ENCODE assay signal across 25 mouse cellular contexts in the genomic region with DNA sequence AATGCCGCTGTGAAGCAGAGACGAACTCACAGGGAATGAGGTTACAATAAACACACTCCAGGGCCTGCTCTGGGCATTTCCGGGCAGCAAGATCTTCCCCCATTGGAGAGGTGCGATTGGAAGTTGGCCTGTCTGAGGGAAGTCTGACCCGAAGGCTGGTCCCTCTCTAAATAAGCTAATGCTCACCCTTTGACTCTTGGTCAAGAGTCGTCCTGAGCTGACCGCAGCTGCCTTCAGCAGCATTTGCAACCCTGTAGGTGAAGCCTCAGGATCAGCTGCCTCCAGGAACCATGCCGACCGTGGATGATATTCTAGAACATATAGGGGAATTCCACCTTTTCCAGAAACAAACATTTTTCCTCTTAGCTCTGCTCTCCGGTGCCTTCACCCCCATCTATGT. TPM values are rescaled to one million over a fixed set of nuclear protein-coding genes. Genes with fewer than 3 reads are reported as not detected.
DNase-seq lines count a peak whose midpoint lies in the region; ATAC-seq and TF ChIP-seq lines count a peak whose summit lies in the region.
"Had no signal": no experiment of that assay in that cellular context is flagged by ENCODE, and none has a peak within 500 bp of the region (broad histone marks: within the 10 kb centered on the region; RNA-seq: fewer than 3 reads in every experiment).

TSS of gene Slc22a2 (plus strand) at position 142 of the 400 bp plus-strand sequence.

- H3K9me3 ChIP-seq in lung, embryonic 14.5 days (ENCODE audit: low read depth, low read length): no peaks in the 10 kb centered on the region
- H3K9me3 ChIP-seq in midbrain, postnatal 0 days (ENCODE audit: low read length): no peaks in the 10 kb centered on the region
- H3K9me3 ChIP-seq: embryonic facial prominence, embryonic 15.5 days; forebrain, embryonic 10.5 days; heart, embryonic 10.5 days had no signal

- peak; percentile 21 for DNase-seq in lung, embryonic 14.5 days
- DNase-seq in lung, postnatal 36 days: no peak
- DNase-seq in kidney, adult 9 months: peak; percentile 83
- peak; percentile 42 for DNase-seq in kidney, postnatal 10 days
- DNase-seq in yolk sac, embryonic 10.5 days (ENCODE audit: low spot score): peak; percentile 36
- DNase-seq in spleen, adult 18-20 months: no peak
- no peak for DNase-seq in gastrocnemius, adult 8-10 months (ENCODE audit: low spot score in 2 of 2)
- DNase-seq in midbrain, postnatal 0 days (ENCODE audit: low spot score): no peak
- DNase-seq: adrenal gland, adult 2 months; adrenal gland, postnatal 25 days; cerebellum, adult 18-20 months; cerebellum, adult 9-11 months; cerebellum, postnatal 36 days; gastrocnemius, postnatal 10 days; heart, adult 18-20 months; heart, postnatal 10 days; heart, postnatal 4 days had no signal

- H3K27ac ChIP-seq in lung, embryonic 14.5 days (ENCODE audit: low read depth): no peak within 1 kb of the TSS
- no peak within 1 kb of the TSS for H3K27ac ChIP-seq in midbrain, postnatal 0 days (ENCODE audit: low read depth, low read length)
- H3K27ac ChIP-seq: embryonic facial prominence, embryonic 15.5 days; forebrain, embryonic 10.5 days; heart, embryonic 10.5 days had no signal

- no peak for TF ChIP-seq CTCF in lung, embryonic 14.5 days (IDR thresholded peaks at IDR 0.05; ENCODE audit: low read depth)
- TF ChIP-seq CTCF in midbrain, postnatal 0 days (IDR thresholded peaks at IDR 0.05): no peak

- H3K9ac ChIP-seq in lung, embryonic 14.5 days: no peak within 1 kb of the TSS
- no peak within 1 kb of the TSS for H3K9ac ChIP-seq in midbrain, postnatal 0 days (replicated peaks; ENCODE audit: low read length, poor library complexity, severe bottlenecking)
- H3K9ac ChIP-seq: embryonic facial prominence, embryonic 15.5 days had no signal

- no peak within 1 kb of the TSS for H3K4me3 ChIP-seq in lung, embryonic 14.5 days (ENCODE audit: low read depth, low read length)
- H3K4me3 ChIP-seq in midbrain, postnatal 0 days (ENCODE audit: low read depth, low read length): no peak within 1 kb of the TSS
- H3K4me3 ChIP-seq: embryonic facial prominence, embryonic 15.5 days; erythroblast, embryonic 14.5 days; forebrain, embryonic 10.5 days; heart, embryonic 10.5 days had no signal

- no peak within 1 kb of the TSS for H3K4me2 ChIP-seq in lung, embryonic 14.5 days
- H3K4me2 ChIP-seq in midbrain, postnatal 0 days (ENCODE audit: low read depth, low read length, poor library complexity, severe bottlenecking): no peak within 1 kb of the TSS
- H3K4me2 ChIP-seq: embryonic facial prominence, embryonic 15.5 days had no signal

- H3K36me3 ChIP-seq in lung, embryonic 14.5 days (ENCODE audit: insufficient read depth): no peaks in the 10 kb centered on the region
- no peaks in the 10 kb centered on the region for H3K36me3 ChIP-seq in midbrain, postnatal 0 days (ENCODE audit: insufficient read depth, low read length)
- H3K36me3 ChIP-seq: embryonic facial prominence, embryonic 15.5 days; forebrain, embryonic 10.5 days; heart, embryonic 10.5 days had no signal

- H3K4me1 ChIP-seq in lung, embryonic 14.5 days (ENCODE audit: insufficient read depth): peaks cover 5% of the 10 kb centered on the region; the same call in 1 of the 2 replicates
- H3K4me1 ChIP-seq in midbrain, postnatal 0 days (ENCODE audit: insufficient read depth, low read length): no peaks in the 10 kb centered on the region
- H3K4me1 ChIP-seq: forebrain, embryonic 10.5 days had no signal

- WGBS in lung, embryonic 14.5 days: 27% methylated on average over 10 of the region's 10 CpGs
- WGBS in midbrain, postnatal 0 days: 78% methylated on average over 10 of the region's 10 CpGs

- H3K27me3 ChIP-seq in lung, embryonic 14.5 days (ENCODE audit: insufficient read depth, low read length): no peaks in the 10 kb centered on the region
- H3K27me3 ChIP-seq in midbrain, postnatal 0 days (ENCODE audit: insufficient read depth, low read length): no peaks in the 10 kb centered on the region
- H3K27me3 ChIP-seq: embryonic facial prominence, embryonic 15.5 days had no signal

- ATAC-seq in lung, embryonic 14.5 days (ENCODE audit: insufficient read depth): no peak
- ATAC-seq in midbrain, postnatal 0 days (ENCODE audit: low FRiP score): no peak
- ATAC-seq: forebrain, embryonic 14.5 days had no signal

RNA-seq across cellular contexts. Expression of gene Slc22a2, which starts in this region (rescaled TPM):
- not detected in 2 replicates for polyA plus RNA-seq in lung, embryonic 14.5 days (2014; fragmentation: Nextera tagmentation; extraction: Ambion mirVana)
- not detected for total RNA-seq in gastrocnemius, adult 8-10 months (2022)
- 0.44 and 0.66 TPM in 2 replicates for total RNA-seq in midbrain, postnatal 0 days (2014; rRNA removed)
- polyA plus RNA-seq in midbrain, postnatal 0 days (2015; fragmentation: Nextera tagmentation; extraction: Ambion mirVana): 0.72 and 0.83 TPM in 2 replicates
- total RNA-seq: adrenal gland, adult 2 months; ES-E14; gastrocnemius, postnatal 10 days; heart, adult 18-20 months; heart, postnatal 4 days had no signal
- polyA plus RNA-seq: embryonic facial prominence, embryonic 11.5 days; erythroblast, embryonic 14.5 days; forebrain, embryonic 10.5 days; heart, embryonic 10.5 days; heart, embryonic 14.5 days had no signal

Comparison
In these comparisons a context has a peak if more than half of its experiments do, and no peak if none do; other contexts are left out.
1. Peak in DNase-seq in lung, embryonic 14.5 days; RNA of the gene not detected or under 1 TPM.
2. DNase-seq: peak in kidney, adult 9 months (single experiment), kidney, postnatal 10 days (single experiment) and yolk sac, embryonic 10.5 days (single experiment); none in lung, postnatal 36 days (single experiment), spleen, adult 18-20 months (0 of 2), gastrocnemius, adult 8-10 months (0 of 2) and midbrain, postnatal 0 days (single experiment).